Mouse (Mus musculus): ENCODE measurements around the gene Gm49325. TPM values are rescaled to one million over a fixed set of nuclear protein-coding genes. Genes with fewer than 3 reads are reported as not detected.

Gene Gm49325
- total RNA-seq, 1 experiment from 2014 or later, result not detected

Other genes with a start within 250 kb of the Gm49325 start
- gene Adarb1, start 187.9 kb upstream of the Gm49325 start, total RNA-seq (2017), result 4.4 and 8.9 TPM in 2 replicates
- 19.2 and 32.6 TPM in 2 replicates for gene Fam207a, start 90.4 kb upstream of the Gm49325 start, total RNA-seq (2017)
- 51.2 and 56.5 TPM in 2 replicates for gene Itgb2, start 75.9 kb upstream of the Gm49325 start, total RNA-seq (2017)
- gene Pttg1ip, start 24.5 kb upstream of the Gm49325 start, total RNA-seq (2017), result 56.2 and 65.8 TPM in 2 replicates
- 148 and 150 TPM in 2 replicates for gene Sumo3, start 100 bp upstream of the Gm49325 start, total RNA-seq (2017)
- gene Ube2g2, start 16.1 kb downstream of the Gm49325 start, total RNA-seq (2017), result 25.6 and 27.5 TPM in 2 replicates
- gene Tspear, start 80.4 kb downstream of the Gm49325 start, total RNA-seq (2017), result 2.8 and 3.1 TPM in 2 replicates
- gene Gm19402, start 84.6 kb downstream of the Gm49325 start, total RNA-seq (2017), result not detected in 2 replicates
- not detected in 2 replicates for gene Gm9508, start 91.0 kb downstream of the Gm49325 start, total RNA-seq (2017)
- gene Gm10272, start 100.4 kb downstream of the Gm49325 start, total RNA-seq (2017), result not detected in 2 replicates
- gene Gm10024, start 105.3 kb downstream of the Gm49325 start, total RNA-seq (2017), result not detected in 2 replicates
- gene Gm10142, start 109.6 kb downstream of the Gm49325 start, total RNA-seq (2017), result not detected in 2 replicates
- gene Krtap12-1, start 114.4 kb downstream of the Gm49325 start, total RNA-seq (2017), result not detected in 2 replicates
- not detected in 2 replicates for gene Gm10100, start 120.3 kb downstream of the Gm49325 start, total RNA-seq (2017)
- not detected in 2 replicates for gene Gm18596, start 136.4 kb downstream of the Gm49325 start, total RNA-seq (2017)
- gene Gm9736, start 145.2 kb downstream of the Gm49325 start, total RNA-seq (2017), result not detected in 2 replicates
- gene Gm3233, start 153.5 kb downstream of the Gm49325 start, total RNA-seq (2017), result not detected in 2 replicates
- not detected in 2 replicates for gene Gm3238, start 165.1 kb downstream of the Gm49325 start, total RNA-seq (2017)
- not detected in 2 replicates for gene Gm7138, start 170.7 kb downstream of the Gm49325 start, total RNA-seq (2017)
- gene Gm3250, start 176.3 kb downstream of the Gm49325 start, total RNA-seq (2017), result not detected in 2 replicates
- gene Gm7137, start 182.0 kb downstream of the Gm49325 start, total RNA-seq (2017), result not detected in 2 replicates
- gene Gm9639, start 188.9 kb downstream of the Gm49325 start, total RNA-seq (2017), result not detected in 2 replicates
- not detected in 2 replicates for gene Gm19668, start 192.9 kb downstream of the Gm49325 start, total RNA-seq (2017)
- gene Gm9507, start 205.6 kb downstream of the Gm49325 start, total RNA-seq (2017), result not detected in 2 replicates
- not detected in 2 replicates for gene Gm2696, start 208.5 kb downstream of the Gm49325 start, total RNA-seq (2017)
- gene Krtap10-4, start 220.9 kb downstream of the Gm49325 start, total RNA-seq (2017), result not detected in 2 replicates
- not detected in 2 replicates for gene Krtap10-10, start 229.8 kb downstream of the Gm49325 start, total RNA-seq (2017)
- not detected in 2 replicates for gene Gm36176, start 240.6 kb downstream of the Gm49325 start, total RNA-seq (2017)
- gene Gm10318, start 246.7 kb downstream of the Gm49325 start, total RNA-seq (2017), result not detected in 2 replicates